Comparison of ENCODE assay signal across 10 mouse cellular contexts in the genomic region with DNA sequence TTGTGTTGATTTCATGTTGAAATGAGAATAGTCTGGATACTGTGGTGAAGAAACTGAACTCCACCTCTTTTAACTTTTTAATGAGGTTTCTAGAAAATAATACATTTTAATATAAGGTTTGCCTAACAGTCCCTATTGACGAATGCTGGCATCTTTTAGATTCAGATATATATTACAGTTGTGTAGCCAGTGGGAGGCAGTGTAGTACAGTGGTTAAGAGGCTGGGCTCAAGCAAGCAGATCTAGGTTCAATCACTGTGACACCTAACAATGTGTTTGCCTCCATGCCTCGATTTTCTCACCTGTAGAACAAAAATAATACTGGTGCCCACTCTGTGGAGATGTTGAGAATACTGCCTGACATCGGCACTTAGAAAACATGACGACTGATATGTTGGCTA. TPM values are rescaled to one million over a fixed set of nuclear protein-coding genes. Genes with fewer than 3 reads are reported as not detected.
DNase-seq lines count a peak whose midpoint lies in the region; ATAC-seq and TF ChIP-seq lines count a peak whose summit lies in the region.
"Had no signal": no experiment of that assay in that cellular context is flagged by ENCODE, and none has a peak within 500 bp of the region (broad histone marks: within the 10 kb centered on the region; RNA-seq: fewer than 3 reads in every experiment).

No protein-coding gene starts in this region.

- ATAC-seq in kidney, embryonic 15.5 days (replicated peaks; ENCODE audit: low FRiP score): no peak
- ATAC-seq in midbrain, embryonic 13.5 days: no peak
- ATAC-seq: midbrain, embryonic 15.5 days had no signal

- H3K27ac ChIP-seq in kidney, adult 2 months (ENCODE audit: insufficient read depth, low read depth, low read length): no peak overlapping the region
- no peak overlapping the region for H3K27ac ChIP-seq in kidney, embryonic 15.5 days
- H3K27ac ChIP-seq in midbrain, embryonic 13.5 days: no peak overlapping the region
- H3K27ac ChIP-seq: liver, embryonic 15.5 days; midbrain, embryonic 15.5 days had no signal

- H3K9ac ChIP-seq in kidney, embryonic 15.5 days: no peak overlapping the region
- no peak overlapping the region for H3K9ac ChIP-seq in midbrain, embryonic 13.5 days (replicated peaks)
- H3K9ac ChIP-seq: liver, embryonic 15.5 days; midbrain, embryonic 15.5 days had no signal

- H3K36me3 ChIP-seq in kidney, adult 2 months (ENCODE audit: control insufficient read depth, insufficient read depth, low read length): peaks cover 3% of the 10 kb centered on the region; the same call in 1 of the 2 replicates
- no peaks in the 10 kb centered on the region for H3K36me3 ChIP-seq in kidney, embryonic 15.5 days
- no peaks in the 10 kb centered on the region for H3K36me3 ChIP-seq in midbrain, embryonic 13.5 days
- H3K36me3 ChIP-seq: liver, embryonic 15.5 days; midbrain, embryonic 15.5 days had no signal

- WGBS in kidney, adult 2 months: 65% methylated on average over 4 of the region's 4 CpGs
- 72% methylated on average over 4 of the region's 4 CpGs for WGBS in kidney, embryonic 15.5 days
- 77% methylated on average over 4 of the region's 4 CpGs for WGBS in midbrain, embryonic 13.5 days

- no peaks in the 10 kb centered on the region for H3K27me3 ChIP-seq in kidney, adult 2 months (replicated peaks; ENCODE audit: control insufficient read depth, insufficient read depth, low read length)
- H3K27me3 ChIP-seq in kidney, embryonic 15.5 days: no peaks in the 10 kb centered on the region
- H3K27me3 ChIP-seq in midbrain, embryonic 13.5 days: no peaks in the 10 kb centered on the region
- H3K27me3 ChIP-seq: liver, embryonic 15.5 days; midbrain, embryonic 15.5 days had no signal

- H3K4me3 ChIP-seq in kidney, adult 2 months (ENCODE audit: insufficient read depth, low read depth, low read length): no peak overlapping the region
- H3K4me3 ChIP-seq in kidney, embryonic 15.5 days (replicated peaks): no peak overlapping the region
- no peak overlapping the region for H3K4me3 ChIP-seq in midbrain, embryonic 13.5 days (replicated peaks)
- H3K4me3 ChIP-seq: liver, embryonic 15.5 days; midbrain, embryonic 15.5 days had no signal

- H3K4me2 ChIP-seq in kidney, embryonic 15.5 days: no peak overlapping the region
- H3K4me2 ChIP-seq in midbrain, embryonic 13.5 days (replicated peaks): no peak overlapping the region
- H3K4me2 ChIP-seq: liver, embryonic 15.5 days; midbrain, embryonic 15.5 days had no signal

- H3K9me3 ChIP-seq in kidney, embryonic 15.5 days (replicated peaks): no peaks in the 10 kb centered on the region
- H3K9me3 ChIP-seq in midbrain, embryonic 13.5 days: no peaks in the 10 kb centered on the region
- H3K9me3 ChIP-seq: liver, embryonic 15.5 days; midbrain, embryonic 15.5 days had no signal

- no peak for TF ChIP-seq POLR2A in kidney, adult 2 months (IDR thresholded peaks at IDR 0.05; ENCODE audit: low read depth, low read length)
- TF ChIP-seq POLR2A in brain, embryonic 14.5 days (IDR thresholded peaks at IDR 0.05; ENCODE audit: borderline replicate concordance, extremely low read depth, insufficient read depth, insufficient read length, poor library complexity, severe bottlenecking): no peak

- DNase-seq in cerebellum, postnatal 10 days: peak; percentile 12 to 38
- no peak for DNase-seq in cerebellum, adult 18-20 months
- DNase-seq in kidney, adult 2 months: peak; percentile 35
- peak; percentile 46 for DNase-seq in brain, embryonic 14.5 days (ENCODE audit: low read depth)
- DNase-seq in lung, postnatal 10 days: peak; percentile 33
- no peak for DNase-seq in gastrocnemius, postnatal 25 days

- TF ChIP-seq CTCF in kidney, adult 2 months (conservative IDR thresholded peaks at IDR 0.05; ENCODE audit: insufficient read depth, insufficient read length, low read depth, low read length): 0 out of 2 replicates have a peak, but pooled peaks have one; percentile 17
- peak; percentile 14; the same call in 1 of the 2 replicates for TF ChIP-seq CTCF in brain, embryonic 14.5 days (IDR thresholded peaks at IDR 0.05; ENCODE audit: borderline replicate concordance, extremely low read depth, insufficient read depth, insufficient read length)

- no peaks in the 10 kb centered on the region for H3K4me1 ChIP-seq in kidney, adult 2 months (ENCODE audit: control insufficient read depth, insufficient read depth, low read length)
- no peaks in the 10 kb centered on the region for H3K4me1 ChIP-seq in kidney, embryonic 15.5 days
- peaks cover 8% of the 10 kb centered on the region for H3K4me1 ChIP-seq in midbrain, embryonic 13.5 days (replicated peaks)
- H3K4me1 ChIP-seq: liver, embryonic 15.5 days had no signal

RNA-seq across cellular contexts. Expression of gene Pla2r1, which starts 54.9 kb away (rescaled TPM):
- 4.6 and 4.8 TPM in 2 replicates for polyA plus RNA-seq in kidney, adult 2 months (2012; rRNA removed)
- 3.4 and 4.0 TPM in 2 replicates for polyA plus RNA-seq in kidney, embryonic 15.5 days (2015; fragmentation: Nextera tagmentation; extraction: Ambion mirVana)
- 0.29 and 0.38 TPM in 2 replicates for polyA plus RNA-seq in brain, embryonic 14.5 days (2012; rRNA removed)
- 0.18 and 0.42 TPM in 2 replicates for polyA plus RNA-seq in midbrain, embryonic 13.5 days (2015; fragmentation: Nextera tagmentation; extraction: Ambion mirVana)
- under 1 TPM; 0.69 to 0.88 TPM for total RNA-seq in gastrocnemius, postnatal 25 days (2021)

Comparison
In these comparisons a context has a peak if more than half of its experiments do, and no peak if none do; other contexts are left out.
1. DNase-seq: peak in cerebellum, postnatal 10 days (2 of 2), kidney, adult 2 months (single experiment), brain, embryonic 14.5 days (single experiment) and lung, postnatal 10 days (single experiment); none in cerebellum, adult 18-20 months (0 of 2) and gastrocnemius, postnatal 25 days (single experiment).